Mouse (Mus musculus) ES-E14 (cell line): Measurements from ENCODE around the gene Espl1.

Experiments
- HCFC1 ChIP-seq: IDR thresholded peaks from 2 replicates; pipeline ENCODE4 v1.6.1; 2012; ENCODE audit warnings: low read length, inconsistent platforms, borderline replicate concordance; ENCODE audit not compliant: insufficient read depth
- ZNF384 ChIP-seq: IDR thresholded peaks from 2 replicates; pipeline ENCODE4 v1.6.1; 2012; ENCODE audit warnings: low read depth, low read length, inconsistent platforms

DNA sequence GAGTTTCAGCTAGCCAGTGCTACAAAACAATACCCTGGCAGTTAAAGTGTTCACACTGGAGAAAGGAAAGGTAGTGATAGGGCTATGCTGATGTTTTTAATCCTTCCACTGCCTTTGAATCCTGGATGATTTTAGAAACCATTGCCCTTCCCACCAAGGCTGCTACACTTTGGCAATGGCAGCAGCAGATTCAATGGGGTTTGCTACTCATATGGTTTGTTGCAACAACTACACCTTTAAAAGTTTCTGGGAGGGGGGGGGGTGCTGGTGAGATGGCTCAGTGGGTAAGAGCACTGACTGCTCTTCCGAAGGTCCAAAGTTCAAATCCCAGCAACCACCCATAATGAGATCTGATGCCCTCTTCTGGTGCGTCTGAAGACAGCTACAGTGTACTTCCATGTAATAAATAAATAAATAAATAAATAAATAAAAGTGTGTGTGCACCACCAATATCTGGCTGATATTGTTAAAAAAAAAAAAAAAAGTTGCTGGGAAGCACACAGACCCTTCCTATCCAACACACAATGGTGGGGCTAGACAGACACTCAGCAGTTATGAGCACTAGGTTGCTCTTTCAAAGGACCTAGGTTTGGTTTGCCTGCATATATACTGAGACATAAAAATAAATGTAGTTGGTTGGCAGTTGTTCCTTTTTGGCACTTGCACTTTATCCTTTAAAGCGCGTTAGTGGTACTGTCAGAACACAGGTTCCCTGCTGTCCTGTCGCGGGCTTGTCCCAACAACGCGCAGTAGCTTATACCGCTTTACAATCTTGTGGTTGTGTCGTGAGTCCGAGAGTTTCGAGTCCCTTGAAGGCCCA lies 28.8 kb downstream of the Espl1 start:
- TF ChIP-seq HCFC1 (no peak), ZNF384 (no peak)
